Mouse (Mus musculus): ENCODE measurements around the gene Aip.

Aip gene

DNA sequence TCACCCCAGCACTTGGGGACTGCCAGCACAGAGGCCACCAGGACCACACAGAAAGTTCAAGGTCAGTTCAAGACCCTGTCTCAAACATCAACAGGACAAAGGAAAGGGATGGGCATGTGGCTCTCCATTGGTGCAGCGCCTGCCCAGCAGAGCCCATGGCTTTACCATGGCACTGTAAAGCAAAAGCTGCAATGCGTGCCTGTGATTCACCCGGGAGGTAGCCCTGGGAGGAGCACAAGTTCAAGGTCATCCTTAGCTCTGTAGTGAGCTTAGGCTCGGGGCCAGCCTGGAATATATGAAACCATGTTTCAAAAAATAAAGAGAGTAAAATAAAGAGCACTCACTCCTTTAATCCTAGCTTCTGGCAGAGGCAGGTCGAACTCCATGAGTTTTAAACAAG is 26.2 kb upstream of the Aip start:
- DNase-seq = no peak

DNA sequence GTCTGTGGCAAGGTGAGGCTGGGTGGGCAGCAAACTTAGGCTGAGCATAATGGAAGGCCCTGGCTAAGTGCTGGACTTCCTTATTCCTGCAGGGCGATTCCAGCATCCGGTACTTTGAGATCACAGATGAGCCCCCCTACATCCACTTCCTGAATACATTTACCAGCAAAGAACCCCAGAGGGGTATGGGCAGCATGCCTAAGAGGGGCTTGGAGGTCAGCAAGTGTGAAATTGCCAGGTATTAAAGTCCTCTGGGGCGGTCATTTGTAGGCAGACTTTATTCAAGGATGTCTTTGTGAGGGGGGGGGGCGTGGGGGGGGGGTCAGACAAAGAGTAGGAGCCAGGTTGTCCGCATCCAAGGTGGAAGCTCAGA is 25.8 kb upstream of the Aip start:
- no peak for DNase-seq

DNA sequence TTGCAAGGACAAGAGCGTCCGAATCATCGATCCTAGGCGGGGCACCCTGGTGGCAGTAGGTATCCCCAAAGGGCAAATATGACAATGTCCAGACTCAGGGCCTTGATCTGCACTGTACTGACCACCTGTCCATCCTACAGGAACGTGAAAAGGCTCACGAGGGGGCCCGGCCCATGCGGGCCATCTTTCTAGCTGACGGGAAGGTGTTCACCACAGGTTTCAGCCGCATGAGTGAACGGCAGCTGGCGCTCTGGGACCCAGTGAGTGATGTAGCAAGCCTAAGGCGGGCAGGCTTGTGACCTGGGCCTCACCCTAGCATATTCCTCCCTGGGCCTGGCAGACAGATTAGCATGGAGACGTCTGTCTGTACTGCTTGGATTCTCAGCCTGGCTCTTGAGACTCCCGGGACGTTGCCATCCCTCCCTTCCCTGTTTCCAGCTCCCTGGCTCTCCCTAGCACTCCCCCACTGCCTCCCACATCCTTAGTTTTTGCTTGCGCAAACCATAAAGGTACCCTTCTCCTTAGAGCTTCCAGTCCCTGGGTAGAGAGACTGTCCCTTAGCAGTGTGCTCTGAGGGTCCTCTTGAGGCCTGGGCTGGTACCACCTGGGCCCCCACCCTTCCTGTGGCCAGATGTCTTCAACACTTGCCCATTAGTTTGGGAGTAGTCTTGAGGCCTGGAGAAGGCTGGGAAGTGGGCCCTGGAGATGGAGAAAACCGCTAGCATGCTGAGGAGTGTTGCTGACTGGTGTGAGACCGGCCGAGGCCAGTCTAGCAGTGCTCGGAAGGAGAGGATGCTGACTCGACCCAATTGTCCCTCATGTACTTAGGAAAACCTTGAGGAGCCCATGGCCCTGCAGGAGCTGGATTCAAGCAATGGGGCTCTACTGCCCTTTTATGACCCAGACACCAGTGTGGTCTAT is 25.2 kb upstream of the Aip start:
- DNase-seq = no peak

DNA sequence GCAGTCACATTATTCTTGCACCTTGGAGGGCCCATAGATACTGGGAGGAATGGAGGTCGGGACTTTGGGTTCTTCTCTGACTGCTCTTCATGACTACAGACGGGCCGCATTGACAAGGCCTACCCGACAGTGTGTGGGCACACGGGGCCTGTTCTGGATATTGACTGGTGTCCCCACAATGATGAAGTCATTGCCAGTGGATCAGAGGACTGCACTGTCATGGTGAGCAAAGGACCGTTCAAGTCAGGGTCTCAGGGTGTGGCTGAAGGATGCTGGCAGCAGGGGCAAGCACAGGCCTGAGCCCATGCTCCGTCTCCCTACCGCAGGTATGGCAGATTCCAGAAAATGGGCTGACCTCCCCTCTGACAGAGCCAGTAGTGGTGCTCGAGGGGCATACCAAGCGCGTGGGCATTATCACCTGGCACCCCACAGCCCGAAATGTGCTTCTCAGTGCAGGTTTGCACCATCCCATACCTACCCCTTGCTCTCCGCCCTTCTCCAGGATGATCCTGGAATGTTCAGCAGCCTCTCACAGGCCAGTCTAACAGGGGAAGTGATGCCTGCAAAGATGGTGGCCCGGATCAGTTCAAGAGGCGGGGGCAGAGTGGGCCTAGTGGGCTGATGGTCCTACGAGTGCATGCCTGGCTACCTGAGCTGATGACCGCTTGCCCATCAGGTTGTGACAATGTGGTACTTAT is 24.3 kb upstream of the Aip start:
- no peak for DNase-seq

DNA sequence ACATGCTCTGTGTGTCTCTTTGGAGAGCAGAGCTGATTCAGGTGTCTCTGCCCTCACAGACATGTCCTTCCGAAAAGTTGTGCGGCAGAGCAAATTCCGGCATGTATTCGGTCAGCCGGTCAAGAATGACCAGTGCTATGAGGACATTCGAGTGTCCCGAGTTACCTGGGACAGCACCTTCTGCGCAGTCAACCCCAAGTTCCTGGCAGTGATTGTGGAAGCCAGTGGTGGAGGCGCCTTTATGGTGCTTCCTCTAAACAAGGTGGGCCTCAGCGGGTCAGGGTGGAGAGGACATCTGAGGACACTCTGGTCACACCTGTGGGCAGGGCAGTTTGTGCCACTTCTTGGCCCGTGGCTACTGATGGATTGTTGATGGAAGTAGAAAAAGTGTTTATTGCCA is 23.6 kb upstream of the Aip start:
- DNase-seq = no peak

DNA sequence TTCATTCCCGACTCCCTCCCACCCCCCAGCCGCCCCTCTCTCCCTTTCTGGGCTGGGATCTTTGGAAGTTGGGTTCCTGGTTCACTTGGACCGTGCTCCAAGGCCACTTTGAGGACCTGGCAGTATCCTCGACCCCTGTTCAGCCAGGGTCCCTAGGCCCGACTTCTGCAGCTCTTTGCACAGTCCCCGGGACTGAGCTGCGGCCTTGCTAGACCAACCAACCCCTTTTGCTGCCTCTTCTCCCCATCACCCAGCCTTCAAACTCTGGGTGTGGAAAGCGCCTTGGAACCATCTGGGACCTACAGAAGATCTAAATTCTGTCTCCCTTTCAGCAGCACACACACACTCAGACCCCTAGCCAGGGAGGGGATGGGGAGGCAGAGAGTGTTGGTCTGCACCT is 23.2 kb upstream of the Aip start:
- no peak for DNase-seq

DNA sequence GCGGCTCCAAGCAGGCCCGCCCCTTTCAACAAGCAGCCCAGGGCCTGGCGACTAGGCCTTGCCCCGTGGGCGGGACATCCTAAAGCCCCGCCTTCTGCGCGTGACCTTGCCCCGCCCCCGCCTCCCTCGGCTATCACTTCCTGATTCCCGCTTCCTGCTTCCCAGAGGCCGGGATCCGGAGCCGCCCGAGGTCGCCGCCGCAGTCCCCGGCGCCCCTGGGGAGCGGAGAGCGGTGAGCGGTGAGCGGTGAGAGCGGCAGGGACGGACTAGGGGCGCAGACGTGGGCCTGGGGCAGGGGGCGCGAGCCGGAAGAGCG is 22.8 kb upstream of the Aip start, which contains the start of gene Coro1b:
Coro1b (plus strand) TSS at position 129 of the 316 bp plus-strand sequence.
- DNase-seq = peak; percentile 91 to 93

DNA sequence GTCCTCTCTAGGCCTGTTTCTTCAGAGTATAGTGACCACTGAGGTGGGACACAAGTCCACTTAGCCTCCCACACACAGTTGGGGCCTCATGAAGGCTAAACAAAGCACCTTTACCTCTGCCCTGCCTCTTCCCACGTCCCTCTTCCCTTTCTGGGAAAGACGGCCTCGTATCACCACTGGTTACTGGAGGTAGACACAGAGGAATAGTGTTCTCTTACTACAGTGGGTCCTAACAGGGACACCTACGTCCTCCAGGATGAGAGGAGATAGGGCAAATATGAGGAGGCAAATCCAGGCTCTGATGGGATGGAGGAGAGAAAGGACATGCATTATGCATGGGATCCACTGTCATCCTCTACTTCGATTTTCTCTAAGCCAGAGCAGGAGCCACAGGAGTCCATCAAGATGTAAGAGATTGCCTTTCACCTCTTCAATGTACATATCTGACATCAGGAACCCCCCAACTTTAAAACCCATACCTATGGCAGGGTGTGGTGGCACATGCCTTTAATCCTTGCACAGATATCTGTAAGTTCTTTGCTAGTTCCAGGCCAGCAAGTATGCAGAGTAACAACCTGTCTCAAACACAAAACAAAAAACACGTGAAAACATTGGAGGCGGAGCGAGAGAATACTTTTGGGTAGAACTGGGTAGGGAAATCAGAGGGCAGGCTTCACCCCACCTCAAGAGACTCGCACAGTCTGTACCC is 22.3 kb upstream of the Aip start:
- DNase-seq = no peak

DNA sequence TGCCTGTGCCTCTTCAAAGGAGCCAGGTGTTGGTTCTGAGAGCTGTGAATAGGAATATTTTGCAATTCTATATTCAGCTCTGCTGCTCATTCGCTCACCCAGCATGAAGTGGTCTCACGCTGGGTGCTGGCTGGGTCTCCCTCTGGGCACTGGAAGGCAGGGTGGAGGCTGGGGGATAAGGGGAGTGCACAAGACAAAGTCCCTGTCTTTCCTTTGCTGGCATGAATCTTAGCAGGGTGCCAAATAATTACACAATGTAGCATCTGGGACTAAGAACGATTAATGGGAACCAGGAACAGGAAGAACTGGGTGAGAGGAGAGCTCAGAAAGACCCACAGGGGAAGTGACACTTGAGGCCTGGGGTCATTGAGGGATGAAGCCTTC is 21.4 kb upstream of the Aip start:
- no peak for DNase-seq

DNA sequence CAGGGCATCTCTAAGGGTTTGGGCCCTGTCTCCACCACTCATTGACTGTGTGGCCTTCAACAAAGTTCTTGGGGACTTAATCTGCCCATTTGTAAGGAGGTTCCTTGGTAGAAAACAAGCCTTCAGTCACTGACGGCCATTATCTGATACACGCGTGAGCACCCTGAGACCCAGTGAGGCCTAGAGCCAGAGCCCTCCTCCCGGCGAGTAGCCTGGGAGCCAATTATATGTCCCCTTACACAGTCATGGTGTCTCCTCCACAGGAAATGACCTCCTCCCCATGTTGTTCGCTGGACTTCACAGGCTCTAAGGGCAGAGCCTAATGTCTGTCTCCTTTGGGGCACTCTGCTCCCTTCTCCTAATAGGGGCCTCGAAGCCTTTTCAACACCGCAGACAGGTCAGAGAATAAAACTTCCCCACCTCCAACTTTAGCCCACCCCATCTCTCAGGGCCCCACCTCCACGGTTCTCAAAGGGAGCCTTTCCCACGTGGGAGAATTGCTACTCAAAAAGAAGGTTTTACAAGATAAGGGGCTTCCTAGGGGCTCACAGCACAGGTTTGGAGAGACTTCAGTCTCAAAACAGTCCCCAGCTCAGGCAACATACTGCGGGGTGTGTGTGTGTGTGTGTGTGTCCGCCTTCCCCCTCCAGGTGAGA is 20.8 kb upstream of the Aip start:
- DNase-seq = no peak

DNA sequence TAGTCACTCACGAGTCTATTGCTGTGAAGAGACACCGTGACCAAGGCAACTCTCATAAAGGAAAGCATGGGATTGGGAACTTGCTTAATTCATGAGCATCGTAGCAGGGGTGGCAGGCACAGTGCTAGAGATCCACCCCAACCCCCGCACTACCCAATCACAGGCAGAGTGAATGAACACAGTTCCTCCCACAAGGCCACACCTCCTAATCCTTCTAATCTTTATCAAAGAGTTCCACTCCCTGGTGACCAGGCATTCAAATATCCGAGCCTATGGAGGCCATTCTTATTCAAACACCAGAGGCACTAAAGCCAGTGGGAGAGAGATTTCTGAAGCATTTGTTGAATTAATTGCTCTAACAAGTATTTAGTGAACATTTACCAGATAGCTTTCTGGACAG is 20.3 kb upstream of the Aip start:
- DNase-seq = no peak

DNA sequence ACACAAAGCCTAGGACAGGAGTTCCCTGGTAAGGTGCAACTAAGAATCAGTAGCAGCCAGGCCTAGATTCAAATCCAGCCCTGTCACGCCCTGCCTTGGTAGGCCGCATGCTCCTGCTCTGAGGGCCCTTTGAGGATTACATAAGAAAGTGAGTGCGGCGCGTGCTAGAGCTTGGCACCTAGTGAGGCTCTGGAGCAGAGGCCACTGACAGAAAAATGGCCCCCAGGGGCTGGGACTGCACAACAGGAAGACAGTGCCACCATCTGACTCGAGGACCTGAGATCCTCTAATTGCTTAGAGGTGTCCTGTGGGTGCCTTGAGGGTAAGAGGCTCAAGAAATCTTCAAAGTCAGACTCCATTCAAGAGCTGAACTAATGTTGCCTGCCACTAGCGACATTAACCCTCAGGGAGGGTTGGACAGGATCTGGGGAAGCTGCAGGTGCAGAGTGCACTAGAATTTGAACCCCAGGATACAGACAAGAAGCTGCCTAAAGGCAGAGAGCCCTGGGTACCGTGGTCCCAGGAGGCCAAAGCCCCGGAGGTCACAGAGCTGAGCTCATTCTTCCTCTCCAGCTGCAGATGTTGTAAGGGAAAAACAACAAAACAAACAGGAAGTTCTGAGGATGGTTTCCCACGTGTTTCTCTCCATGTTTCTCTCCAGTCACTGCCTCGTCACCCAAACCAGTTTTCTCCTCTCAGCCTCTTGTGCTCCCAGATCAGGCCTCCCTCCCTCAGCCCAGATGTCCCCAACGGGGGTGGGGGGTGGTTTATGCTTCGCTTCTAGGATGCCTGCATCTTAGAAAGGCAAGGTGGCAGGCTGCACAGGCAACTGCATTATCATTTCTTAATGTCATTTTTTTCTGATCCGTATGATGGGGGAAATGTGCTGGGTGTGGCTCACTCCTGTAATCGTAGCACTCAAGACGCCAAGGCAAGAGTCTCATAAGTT is 19.2 kb upstream of the Aip start:
- no peak for DNase-seq

DNA sequence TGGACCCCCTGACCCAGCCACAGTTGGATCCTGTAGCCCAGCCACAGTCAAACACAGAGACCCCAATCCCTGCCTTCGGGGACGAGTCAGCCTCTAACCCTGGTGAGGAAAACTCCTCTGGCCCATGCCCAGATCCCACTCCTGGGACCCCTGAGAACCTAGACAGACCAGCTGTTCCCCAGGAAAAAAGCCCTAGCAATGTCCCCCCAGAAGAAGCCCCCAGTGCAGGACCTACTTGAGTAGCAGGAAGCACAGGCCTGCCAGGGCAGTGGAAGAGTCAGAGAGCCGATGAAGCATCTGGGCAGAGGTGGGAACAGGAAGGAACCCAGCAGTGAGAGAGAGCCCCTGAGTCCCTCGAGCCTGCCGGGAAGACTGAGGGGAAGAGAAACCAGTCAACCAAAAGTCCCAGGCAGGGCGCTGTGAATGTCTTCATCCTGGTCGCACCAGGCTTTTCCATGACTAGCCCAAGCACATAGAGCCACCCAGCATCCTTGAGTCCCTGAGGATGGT is 18.2 kb upstream of the Aip start, which contains the start of gene Cabp4:
Cabp4 (minus strand) TSS at position 275 of the 510 bp plus-strand sequence.
- DNase-seq = no peak

DNA sequence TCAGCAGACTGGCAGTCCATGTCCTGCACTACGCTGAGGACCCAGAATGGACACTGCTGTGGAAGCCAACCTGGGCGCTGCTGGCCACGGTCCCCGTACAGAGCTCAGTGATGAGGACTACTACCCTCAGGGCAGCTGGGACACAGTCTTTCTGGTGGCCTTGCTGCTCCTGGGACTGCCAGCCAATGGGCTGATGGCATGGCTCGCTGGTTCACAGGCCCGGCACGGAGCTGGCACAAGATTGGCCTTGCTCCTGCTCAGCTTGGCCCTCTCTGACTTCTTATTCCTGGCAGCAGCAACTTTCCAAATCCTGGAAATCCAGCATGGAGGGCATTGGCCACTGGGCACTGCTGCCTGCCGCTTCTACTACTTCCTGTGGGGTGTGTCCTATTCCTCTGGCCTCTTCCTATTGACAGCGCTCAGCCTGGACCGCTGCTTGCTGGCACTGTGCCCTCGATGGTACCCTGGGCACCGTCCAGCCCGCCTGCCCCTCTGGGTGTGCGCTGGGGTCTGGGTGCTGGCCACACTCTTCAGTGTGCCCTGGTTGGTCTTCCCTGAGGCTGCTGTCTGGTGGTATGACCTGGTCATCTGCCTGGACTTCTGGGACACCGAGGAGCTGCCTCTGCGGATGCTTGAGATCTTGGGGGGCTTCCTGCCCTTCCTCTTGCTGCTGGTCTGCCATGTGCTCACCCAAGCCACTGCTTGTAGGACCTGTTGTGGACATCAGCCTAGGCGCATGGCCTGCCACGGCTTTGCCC is 16.9 kb upstream of the Aip start:
- no peak for DNase-seq

DNA sequence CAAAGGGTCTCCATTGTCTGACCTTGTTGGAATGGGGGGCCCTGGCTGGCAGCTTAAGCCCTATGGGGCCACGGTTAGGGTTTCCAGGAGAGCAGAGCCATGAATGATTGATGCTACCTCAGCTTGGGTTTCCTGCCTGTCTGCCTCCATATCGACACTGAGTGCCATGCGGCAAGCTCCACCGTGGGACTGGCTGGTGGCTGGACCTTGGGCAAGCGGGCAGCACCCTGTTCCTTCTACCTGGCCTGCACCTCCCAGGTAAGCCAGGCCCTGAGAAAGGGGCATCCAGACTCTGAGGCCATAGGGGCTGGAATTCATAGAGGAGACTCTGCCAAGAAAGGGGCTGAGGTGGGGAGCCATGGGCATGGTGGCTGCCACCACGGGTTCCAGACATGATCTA is 14.5 kb upstream of the Aip start:
- no peak for DNase-seq

DNA sequence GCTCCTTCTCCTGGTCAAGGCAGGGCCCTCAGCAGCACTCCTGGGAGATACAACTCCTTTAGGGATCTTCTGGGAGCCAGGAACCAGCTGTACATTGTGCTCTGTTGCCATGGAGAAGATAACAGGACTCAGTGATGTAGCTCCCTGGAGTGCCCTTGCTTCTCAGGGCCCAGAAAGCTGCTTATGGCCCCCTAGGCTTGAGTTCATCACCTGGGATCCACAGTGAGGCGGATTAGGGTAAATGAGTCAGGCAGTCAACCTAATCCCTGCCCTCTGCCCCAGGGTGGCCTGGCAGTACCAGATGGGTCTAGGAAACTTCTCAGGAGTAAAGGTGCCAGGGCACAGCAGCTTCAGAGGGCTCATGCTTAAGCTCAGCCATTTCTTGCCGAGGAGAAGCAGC is 13.8 kb upstream of the Aip start, which contains the start of gene Gpr152:
Gpr152 (plus strand) TSS at position 342 of the 400 bp plus-strand sequence.
- no peak for DNase-seq

DNA sequence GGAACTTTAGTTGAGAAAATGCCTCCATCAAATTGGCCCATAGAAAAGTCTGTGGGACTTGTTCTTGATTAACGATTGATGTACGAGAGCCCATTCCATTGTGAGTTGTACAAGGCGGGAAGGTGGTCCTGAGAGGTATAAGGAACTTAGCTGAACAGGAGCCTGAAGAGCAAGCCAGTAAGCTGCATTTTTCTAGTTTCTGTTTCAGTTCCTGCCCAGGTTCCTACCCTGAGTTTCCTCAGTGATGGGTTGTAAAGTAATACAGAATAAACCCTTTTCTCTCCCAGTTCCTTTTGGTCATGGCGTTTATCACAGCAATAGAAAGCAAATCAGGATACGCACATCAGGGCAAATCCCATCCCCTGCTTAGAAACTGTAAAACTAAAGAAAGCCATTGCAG is 12.3 kb upstream of the Aip start:
- DNase-seq = no peak

DNA sequence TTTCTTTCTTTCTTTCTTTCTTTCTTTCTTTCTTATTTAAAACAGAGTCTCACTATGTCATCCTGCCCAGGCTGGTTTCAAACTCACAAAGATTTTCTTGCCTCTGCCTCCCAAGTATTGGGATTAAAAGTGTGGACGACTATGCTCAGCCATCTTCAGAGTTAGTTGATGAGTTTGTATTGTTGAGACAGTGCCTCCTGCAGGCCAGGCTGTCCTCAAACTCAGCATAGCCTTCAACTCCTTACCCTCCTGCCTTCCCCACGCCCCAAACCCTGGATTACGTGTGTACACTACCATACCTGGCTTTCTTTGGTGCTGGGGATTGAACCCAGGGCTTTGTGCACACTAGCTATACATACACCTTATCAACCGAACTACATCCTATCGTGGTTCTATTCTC is 10.8 kb upstream of the Aip start:
- DNase-seq = no peak

DNA sequence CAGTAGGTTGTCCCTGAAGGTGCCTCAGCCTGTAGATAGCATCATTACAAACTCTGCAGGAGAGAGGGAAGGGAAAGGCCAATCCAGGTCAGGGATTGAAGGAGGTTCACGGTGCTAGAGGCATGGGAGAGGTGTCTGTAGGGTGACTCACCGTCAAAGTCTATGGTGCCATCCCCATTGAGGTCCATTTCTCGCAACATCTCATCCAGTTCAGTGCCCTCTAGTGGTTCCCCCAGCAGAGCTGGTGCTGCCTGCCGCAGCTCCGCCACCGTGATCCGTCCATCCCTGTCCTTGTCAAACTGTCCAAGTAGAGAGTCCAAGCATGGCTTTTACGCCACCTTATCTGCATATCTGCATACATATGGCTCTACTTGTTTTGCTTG is 10.3 kb upstream of the Aip start:
- peak in 1 of 2 experiments; percentile 24 for DNase-seq

DNA sequence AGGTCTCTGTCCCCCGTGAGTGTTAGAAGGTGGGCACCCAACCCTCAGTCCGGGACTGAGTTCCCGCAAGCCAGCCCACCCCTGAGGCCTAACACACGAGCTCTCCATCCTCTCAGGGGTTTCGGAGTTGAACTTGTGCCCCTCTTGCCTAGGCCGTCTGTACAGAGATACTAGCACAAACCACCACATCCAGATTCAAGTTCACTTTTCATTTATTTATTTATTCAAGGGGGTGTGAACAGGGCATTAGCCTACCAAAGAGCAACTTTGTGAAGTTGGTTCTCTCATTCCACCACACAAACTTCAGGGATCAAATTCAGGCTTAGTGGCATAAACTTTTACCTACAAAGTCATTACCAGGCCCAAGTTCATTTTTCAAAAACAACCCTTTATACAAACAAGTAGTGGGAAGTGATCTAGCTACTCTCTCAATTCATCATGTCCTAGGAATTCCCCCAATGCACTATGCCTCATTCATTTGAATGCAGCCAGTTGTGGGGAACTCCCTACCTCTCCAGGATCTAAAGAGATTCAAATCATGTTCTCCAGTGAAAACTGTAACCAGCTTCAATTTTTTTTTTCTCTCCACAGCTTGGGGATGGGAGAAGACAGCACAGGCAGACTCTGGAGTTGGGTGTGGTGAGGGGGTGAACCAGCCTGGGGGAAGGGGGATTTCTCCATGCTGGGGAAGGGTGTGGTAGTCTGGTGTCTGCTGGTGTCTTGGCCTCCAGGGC is 9.7 kb upstream of the Aip start:
- DNase-seq = peak in 1 of 2 experiments; percentile 10
